Mouse (Mus musculus) E14TG2a.4 (cell line): Measurements from ENCODE around the gene Tchp.

Source experiments
- CTCF ChIP-seq: conservative IDR thresholded peaks from 2 replicates; pipeline ENCODE4 v1.5.1; 2014; ENCODE audit warnings: low read length
- NANOG ChIP-seq: IDR thresholded peaks from 2 replicates; pipeline ENCODE4 v1.6.1; 2014; ENCODE audit warnings: borderline replicate concordance, low read length, mixed read lengths
- POU5F1 ChIP-seq: IDR thresholded peaks from 2 replicates; pipeline ENCODE4 v1.6.1; 2014; ENCODE audit warnings: low read length, borderline replicate concordance

DNA sequence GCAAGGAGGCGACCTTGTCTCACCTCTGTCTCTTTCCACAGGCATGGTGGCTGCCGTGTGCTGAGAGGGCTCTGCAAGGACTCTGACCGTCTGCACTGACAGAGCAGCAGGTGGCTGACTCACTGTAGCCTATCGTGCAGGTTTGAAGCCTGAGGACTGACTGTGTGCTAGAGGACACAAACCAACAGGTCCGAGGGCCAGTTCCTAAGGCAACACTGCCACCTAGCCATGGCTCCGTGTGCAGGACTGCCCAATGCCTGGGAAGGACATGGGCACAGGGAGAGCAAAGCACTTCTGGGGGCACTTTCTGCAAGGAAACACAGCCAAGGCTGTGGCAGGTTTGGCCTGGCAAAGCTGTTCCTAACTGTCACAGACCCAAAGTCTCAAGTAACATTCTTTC lies 23.9 kb downstream of the Tchp start:
- TF ChIP-seq CTCF: no peak
- TF ChIP-seq POU5F1: no peak
- TF ChIP-seq NANOG: no peak
